Mouse (Mus musculus): ENCODE measurements at regions not wholly inside any gene's neighbourhood (a gene's known extent, or its start where the extent isn't known, plus 50 kb on each side); places are given as distances from the start of the nearest gene placed in this dataset.

DNA sequence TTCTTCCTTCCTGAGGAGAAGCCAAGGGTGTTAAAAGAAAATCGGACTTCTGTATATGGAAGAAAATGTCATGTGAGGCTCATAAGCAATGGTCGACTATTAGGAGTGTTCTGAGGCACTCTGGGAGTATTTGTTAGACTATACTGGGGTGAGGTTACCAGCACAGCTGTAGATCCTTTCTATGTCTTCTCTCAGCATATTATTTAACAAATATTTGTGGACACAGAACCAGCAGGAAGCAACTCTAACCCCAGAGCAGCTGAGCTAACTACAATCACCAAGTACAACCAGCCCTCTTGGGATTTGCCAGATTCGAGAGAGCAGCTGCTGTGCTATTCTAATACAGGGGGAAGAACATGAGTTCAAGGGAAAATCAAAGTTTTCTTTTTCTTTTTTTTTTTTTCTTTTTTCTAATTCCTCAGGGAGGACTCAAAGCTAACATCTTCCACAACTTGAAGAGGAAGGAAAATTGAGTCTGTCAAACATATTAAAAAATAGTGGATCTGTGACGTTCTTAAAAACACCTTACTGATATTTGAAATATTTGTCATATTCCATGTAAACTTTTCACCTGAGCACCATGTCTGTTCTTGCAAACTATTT lies 933.3 kb upstream of the Cited2 start:
- DNase-seq: no peak

DNA sequence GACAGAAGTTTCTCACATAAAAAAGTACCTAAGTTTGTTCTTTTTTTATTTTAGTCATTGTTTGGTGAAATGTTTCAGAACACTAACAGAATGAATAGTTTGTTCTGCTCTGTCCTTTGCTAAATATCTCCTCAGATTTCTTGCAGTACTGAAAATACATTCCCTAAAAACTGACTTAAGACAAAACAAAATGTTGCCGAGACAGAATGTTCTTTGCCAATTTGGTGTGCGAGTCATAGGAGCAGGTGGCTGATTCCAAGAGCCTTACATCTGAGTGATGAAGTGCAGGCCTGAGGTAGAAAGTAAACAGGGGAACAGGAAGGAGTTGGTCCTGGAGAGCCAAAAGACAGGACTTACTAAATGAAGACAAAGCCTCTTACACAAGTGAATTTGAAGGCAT lies 919.0 kb upstream of the Cited2 start:
- no peak for DNase-seq

DNA sequence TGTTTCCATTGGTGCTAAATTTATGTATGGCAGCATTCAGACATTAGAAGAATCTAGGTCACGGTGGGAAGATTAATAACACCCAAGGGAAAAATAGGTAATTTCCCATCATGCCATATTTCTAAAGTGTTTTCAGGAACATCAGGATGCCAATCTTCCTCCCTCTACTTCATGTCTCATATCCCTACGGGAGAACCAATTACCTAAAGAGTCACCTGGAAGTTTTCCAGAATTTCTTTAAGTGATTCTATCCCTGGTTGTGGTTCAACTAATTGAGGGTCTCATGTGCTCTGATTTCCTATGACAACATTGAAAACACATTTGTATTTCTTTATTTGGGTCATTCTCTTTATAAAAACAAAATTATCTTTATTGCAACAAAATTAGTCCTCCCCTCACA lies 912.3 kb upstream of the Cited2 start:
- no peak for DNase-seq

DNA sequence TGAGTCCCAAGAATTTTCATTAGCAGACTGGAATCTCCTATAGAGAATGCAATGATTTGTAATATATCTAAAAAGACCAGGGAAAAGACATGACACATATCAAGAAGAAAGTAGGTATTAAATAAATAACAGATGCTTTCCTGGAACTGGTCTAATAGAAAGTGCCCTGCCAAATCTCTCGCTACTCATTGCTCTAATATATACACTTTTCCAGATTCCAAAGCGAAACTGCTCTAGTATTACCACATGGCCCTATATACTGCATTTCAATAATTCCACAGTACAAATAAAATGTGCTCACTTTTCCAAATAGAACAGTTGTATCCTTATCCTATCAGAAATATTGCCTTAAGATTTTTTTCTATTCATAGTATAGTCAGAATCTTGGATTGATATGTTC lies 909.0 kb upstream of the Cited2 start:
- DNase-seq: no peak

DNA sequence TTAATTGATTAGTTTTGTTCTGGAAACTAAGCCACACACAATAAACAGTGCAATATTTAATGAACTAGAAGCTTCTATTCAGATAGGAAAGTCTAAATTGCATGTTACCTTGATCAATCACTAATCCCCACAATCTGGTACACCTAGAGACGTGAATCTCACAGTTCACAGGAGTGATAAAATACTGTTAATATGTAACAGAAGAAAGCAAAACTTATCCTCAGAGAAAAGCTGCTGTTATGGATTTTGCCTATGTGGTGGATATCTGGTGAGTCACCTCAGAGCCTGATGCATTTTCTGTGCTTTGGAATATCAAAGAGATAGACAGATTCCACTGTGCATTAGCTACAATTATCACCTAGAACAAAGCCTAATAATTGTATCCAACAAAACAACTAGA lies 861.5 kb upstream of the Cited2 start:
- no peak for DNase-seq

DNA sequence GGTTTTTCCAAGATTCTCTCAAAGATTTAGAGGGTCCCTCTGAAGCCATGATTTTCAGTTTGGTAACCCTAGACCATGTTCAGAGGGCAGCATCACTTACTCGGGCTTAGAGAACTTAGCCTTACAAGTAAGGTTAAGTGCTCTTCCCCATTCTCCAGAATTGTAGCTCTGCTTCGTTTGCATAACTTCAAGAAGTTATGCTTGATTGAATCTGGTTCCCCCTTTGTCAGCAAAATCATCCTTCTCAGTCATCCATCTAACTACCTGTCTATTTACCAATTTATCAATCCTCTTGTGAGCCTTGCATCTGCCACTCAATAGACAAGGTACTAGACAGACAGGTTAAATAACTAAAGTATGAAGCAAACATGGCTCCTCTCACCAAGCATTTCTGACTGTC lies 856.1 kb upstream of the Cited2 start:
- no peak for DNase-seq

DNA sequence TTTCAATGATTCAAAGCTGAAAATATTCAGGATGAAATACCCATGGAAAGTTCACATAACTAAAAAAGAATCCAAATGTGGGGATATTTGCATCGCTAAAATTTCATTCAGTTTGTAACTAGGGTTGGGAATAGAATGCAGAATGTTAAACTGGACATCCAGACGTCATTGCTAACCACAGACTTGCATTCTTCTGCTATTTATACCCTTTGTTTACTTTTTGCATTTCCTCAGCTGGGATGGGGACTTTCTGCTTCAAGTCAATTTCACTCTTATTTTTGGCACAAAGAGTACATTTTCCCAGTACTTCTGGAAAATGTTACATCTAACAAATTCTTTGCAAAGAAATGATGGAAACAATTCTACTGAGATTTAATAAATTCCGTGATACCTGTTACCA lies 848.9 kb upstream of the Cited2 start:
- no peak for DNase-seq

DNA sequence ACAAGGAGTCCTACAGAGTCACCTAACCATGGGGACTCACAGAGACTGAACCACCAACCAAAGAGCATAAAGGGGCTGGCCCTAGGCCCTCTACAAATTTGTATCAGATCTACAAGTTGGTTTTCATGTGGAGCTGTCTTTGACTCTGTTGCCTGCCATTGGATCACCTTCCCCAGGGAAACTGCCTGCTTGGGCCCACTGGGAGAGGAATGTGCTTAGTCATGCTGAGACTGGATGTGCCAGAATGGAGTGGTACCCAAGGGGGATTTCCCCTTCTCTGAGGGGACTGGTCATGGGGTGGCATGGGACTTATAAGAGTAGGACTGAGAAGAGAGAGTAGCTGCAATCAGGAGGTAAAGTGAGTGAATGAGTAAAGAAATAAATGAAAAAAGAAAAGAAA lies 844.8 kb upstream of the Cited2 start:
- no peak for DNase-seq

DNA sequence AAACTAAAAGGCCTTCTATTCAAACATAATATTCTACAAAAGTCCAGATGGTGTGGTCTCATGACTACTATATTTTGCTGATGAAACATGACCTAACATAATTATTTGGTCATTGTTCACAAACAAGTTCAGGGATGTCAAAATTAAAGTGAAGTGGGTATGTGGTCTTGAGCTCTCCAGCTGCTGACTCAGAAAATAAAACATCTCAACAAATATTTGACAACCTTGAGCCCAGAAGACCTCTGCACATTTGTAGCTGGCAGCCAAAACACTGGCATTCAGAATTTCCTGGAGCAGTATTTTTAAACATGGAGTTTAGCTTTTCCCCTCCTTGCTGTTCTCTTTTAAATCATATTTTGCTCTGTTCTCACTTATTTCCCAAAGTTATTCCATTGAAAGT lies 829.7 kb upstream of the Cited2 start:
- DNase-seq: no peak

DNA sequence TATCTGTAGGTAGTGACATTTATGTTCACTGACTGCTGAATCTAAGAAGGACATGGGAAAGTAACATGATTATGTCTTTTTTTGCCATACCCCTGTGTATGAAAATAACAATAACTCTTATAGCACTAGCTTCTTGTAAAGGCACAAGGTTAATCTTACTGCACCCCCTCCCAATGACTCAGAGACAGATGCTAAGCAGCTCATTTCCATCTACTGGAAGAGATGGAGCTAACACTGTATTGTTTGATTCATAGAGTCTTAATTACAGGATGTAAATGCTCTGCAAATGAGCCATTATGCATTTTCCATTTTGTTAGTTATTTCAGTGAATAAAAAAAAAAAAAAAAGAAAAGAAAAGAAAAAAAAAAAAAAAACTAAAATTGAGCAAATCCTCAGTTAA lies 827.7 kb upstream of the Cited2 start:
- no peak for DNase-seq

DNA sequence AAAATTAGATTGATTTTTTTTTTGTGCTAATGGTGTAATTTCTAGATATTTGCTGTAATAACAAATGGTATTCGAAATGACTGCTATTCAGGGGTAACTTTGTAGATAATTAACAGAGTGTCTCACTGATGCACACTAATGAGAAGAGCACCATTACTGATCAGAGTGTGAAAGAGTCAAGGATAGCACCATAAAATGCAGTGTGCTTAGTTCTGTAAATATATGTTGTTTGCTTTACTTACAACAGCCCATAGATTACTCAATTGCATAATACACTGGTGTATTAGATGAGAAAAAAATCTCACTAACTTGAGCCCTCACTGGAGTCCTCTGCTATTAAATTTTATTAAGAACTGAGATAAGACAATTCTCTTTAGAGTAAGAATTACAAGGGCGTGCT lies 800.1 kb upstream of the Cited2 start:
- DNase-seq: no peak

DNA sequence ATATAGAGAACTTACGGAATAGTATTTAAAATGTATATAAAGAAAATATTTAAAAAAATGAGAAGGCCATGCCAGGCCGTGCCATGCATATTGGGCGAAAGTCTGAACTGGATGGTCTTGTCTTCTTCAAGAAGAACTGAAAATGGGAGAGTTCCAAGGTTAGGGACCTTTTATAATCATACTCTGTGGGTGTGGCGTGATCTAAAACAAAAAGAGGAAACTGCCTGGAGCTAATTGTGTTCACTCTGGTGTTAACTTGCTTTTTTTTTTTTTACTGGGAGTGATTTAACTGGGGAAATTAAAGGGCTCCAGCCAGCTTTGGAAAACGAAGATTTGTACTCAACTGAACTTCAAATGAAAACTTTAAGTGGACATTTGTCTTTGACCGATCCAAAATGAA lies 799.2 kb upstream of the Cited2 start:
- no peak for DNase-seq

DNA sequence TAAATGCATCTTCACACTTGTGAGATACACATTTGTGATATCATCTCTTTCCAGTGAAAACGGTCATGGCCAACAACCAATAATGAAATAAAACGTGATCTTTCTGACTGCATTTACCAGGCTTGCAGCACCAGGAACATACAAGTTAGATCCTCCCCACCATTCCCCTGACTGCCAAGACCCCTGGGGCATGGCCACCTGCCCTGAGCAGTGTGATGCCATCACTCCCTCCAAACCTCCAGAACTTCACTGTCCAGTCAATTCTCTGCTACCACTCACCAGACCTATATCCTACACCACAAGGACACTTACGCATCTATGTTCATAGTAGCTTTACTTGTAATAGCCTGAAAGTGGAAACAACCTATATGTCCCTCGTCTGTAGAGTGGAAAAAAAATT lies 785.3 kb upstream of the Cited2 start:
- peak; percentile 88 for DNase-seq

DNA sequence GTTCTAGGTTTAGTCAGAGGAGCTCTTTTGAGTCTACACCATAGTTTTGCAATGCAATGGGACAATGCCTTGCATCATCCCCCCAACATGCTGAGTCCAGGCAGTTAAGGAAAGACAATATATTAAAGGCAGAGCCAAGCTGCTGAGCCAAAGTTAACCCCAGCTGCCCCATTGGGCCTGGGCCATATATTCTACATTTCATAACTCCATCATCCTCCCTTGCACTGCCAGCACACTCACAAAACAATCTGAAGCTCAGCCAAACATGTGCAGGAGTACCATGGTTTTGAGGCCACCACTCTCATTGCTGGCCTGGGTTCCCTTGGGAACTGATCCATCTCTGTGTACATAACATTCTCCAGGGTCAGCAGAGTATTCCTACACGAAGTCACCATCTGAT lies 771.4 kb upstream of the Cited2 start:
- no peak for DNase-seq

DNA sequence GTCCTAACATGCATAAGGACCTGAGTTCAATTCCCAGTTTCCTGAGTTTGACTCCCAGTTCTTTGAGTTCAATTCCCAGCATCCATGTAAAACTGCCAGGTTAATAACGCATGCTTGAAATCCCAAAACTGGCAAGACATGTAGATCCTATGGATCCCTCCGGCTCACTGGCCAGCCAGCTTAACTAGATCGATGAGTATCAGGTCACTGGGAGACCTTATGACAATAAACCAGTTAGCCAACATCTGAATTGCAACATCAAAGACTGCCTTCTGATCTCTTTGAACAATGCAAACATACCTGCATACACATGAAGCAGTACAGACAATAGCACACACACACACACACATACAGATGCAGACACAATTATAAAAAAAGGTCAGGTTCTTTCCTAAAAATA lies 762.0 kb upstream of the Cited2 start:
- DNase-seq: no peak

DNA sequence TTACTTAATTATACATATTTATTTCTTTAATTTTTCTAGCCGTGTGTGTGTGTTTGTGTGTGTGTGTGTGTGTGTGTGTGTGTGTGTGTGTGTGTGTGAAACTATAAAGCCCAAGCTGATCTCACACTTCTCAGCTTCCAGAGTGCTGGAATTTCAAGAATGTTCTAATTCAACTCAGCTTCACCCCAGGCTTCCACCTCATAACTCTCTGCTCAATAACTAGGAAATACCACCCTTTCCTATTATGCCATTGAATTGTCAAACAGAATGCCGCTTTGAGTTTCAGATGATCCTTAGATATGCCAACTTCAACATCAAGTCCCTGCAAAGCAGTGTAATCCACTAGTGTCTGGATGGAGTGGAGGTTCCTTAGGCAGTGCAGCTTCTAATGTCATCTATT lies 760.6 kb upstream of the Cited2 start:
- DNase-seq: no peak

DNA sequence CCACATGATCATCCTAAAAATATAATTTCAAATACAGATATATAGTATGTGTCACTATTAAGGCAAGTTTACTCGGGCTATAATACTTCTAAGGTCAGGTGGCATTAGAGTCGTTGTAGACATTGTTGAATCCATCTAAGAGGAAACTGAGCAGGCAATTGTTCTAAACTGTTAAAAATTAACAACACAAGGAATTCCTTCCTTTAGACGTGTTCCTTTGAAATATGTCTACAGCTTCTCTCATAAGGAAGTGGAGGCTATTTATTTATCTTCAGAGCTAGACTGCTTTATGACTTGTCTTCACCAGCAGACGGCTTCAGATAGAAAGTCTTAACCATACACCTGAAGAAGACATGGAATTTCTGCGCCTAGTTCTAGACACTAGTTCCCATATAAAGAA lies 744.2 kb upstream of the Cited2 start:
- DNase-seq: no peak

DNA sequence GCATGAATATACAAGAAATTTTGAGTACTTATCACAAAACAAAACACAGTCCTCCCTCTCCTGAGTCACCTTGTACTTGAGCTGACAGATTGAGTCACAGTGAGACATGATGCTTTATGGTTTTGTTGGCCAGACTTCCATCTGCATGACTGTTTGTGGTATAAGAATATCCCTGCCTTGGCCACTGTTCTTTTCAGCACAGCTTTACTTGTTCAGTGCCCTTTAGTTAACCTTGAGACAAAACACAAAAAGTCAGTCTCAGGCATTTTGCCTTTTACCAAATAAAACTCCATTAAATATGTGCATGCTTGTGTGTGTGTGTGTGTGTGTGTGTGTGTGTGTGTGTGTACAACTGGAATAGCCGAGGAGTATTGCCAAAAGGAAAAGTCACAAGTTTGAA lies 732.8 kb upstream of the Cited2 start:
- DNase-seq: peak; percentile 88

DNA sequence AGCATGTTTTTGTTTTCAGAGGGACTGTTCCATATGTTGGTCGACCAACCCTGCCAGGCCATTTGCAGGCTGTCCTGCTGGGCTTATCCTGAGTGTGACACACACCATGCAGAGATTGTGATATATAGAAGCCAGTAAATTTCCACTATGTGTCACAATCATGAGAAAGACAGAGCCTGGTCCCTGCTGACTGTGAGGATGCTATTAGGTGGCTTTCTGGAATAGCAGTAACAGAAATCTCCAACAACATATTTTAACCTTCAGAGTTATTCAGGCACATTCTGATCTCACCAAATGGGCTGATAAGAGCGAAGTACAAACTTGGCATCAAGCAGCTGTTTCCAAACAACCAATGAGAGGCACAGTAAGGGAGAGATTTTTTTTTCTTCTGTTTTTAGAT lies 729.2 kb upstream of the Cited2 start:
- peak; percentile 88 for DNase-seq

DNA sequence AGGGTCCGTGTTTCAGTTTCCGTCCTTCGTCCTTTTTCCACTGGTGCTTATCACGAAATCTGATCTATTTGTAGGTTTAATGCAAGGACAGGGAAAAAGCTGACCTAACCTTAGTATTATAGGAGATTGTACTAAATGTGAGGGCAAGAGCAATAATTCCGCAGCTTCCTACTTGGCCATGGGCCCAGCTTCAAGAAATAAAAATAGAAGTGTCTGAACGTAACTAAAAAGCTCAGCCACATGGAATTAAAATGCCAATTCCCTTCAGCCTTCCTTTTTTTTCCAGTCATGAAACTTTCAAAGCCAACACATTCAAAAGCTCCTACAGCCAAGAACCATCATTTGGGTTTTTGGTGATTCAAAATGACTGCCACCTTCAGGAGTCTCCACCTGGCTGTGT lies 728.5 kb upstream of the Cited2 start:
- DNase-seq: peak; percentile 68

DNA sequence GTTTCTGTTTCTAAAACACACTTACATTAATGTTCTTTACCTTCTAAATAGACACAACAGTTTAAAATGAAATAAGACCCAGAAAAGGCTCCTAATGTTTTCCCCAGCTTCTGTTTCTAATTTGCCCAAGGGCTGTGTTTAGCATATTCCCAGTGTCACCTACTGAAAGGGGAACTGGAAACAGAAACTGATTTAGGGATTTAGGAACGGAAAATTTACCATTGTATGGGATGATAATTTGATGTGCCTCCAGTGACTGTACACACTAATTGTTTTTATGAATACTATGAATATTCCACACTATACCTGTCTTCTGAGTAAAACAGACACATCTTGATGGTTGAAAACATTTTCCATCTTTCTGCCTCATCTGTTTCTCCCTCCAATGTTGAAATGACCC lies 728.0 kb upstream of the Cited2 start:
- DNase-seq: no peak

DNA sequence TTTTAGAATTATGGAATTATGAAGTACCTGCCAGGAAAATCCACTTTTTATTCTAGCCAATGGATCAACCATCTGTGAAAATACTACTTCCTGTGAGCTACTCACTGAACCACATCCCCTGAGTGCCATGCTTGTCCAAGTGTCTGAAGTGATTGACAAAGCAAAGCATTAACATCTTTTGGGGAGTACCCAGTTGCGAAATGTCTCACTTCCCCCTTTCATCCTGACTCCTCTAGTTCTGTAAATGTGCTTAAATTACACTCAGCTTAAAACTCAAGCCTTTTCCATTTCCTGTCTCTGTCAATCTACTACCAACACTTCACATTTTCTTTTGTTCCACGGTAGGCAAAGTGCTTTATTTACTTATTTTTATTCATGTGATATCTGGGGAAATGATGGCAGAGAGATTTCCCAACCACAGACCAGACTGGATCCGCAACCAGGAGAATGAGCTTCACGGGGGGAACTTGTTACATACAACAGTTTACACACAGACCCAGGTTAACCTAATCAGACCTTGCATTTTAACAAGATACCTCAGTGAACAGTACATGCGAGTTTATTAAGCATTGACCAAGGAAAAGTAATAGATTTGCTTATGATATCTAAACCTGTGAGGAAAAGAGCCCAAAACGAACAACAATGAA lies 726.1 kb upstream of the Cited2 start:
- DNase-seq: no peak

DNA sequence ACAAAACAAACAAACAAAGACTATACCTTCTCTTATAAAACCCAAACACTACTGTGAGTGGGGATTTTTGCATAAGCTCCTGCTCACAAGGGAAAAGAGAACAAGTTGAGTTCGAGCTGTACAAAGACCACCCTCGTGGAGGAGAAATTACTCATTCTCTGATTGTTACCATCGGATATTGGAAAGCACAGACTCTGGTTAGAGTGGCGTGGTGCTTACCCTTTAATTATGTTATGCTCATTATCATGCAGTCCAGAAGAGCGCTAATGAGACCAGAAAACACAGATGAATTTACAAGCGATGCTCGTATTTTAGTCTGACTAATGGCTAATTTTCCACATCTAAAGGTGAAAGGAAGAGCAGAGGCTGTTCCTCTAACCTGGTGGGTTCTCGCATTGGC lies 721.7 kb upstream of the Cited2 start:
- DNase-seq: no peak

DNA sequence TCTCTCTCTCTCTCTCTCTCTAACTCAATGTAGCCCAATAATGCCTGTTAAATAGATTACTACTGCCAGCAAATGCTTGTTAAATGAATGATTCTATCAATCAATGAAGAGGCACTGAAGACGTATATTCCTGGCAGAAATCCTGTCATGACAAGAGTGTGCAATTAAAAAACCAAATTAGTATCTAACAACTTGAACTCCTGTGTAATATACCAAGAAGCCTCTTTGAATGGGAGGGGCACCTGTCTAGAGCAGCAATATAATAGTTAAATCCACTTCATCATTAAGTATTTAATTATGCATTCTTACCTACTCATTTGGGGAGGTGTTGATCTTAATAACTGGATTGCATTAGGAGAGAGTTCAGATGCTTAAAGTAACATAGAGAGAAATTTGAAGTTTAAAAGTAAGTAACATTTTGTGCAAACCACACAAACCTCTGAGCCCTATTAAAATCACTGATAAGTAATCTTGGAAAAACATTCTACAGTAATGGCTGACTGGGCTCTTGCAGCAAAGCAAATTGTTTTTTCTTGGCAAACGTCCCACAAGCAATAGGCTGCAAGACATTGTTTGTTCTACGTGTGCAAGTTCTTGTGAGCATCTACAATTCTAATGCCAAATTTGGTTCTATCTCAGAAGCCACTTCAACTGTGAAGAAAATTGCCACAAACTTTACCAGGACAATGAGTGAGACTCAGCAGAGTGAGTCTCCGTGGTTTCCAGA lies 719.7 kb upstream of the Cited2 start:
- no peak for DNase-seq

DNA sequence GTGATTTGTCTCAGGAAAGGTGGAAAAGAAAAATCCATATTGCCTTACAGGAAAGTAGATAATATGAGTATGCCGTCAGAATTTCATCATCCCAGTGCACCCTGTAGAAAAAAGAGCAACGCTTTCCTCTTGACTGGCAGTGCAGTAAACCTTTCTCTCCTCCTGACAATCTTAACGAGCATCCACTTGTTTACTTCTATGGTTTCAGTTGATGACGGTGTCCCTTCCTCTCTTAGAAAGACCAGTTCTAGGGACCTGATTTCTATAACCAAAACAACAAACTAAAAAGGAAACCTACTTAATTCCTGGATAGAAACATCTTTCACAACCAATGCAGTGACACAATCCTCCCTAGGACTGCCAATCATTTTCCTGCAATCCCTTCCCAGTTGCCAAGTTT lies 714.3 kb upstream of the Cited2 start:
- no peak for DNase-seq
